Mouse (Mus musculus) layer of hippocampus, adult 8-10 months (tissue): Measurements from ENCODE around the gene Fnbp1. TPM values are rescaled to one million over a fixed set of nuclear protein-coding genes. Genes with fewer than 3 reads are reported as not detected.
A peak's percentile ranks its signal among the peaks of the same experiment; 100 is the strongest.

Experiments
- DNase-seq, 2 experiments: peaks; one replicate each; pipeline ENCODE4 v3.0.0; 2022; ENCODE audit warnings: low spot score in 2 of 2
- total RNA-seq, 4 experiments: library from RNA; stranded (reverse); gene quantifications; 2 replicates each; pipeline ENCODE4 v1.2.4; 2022

Gene Fnbp1
- total RNA-seq, 4 experiments from 2014 or later = 119 to 152 (median 139) TPM

DNA sequence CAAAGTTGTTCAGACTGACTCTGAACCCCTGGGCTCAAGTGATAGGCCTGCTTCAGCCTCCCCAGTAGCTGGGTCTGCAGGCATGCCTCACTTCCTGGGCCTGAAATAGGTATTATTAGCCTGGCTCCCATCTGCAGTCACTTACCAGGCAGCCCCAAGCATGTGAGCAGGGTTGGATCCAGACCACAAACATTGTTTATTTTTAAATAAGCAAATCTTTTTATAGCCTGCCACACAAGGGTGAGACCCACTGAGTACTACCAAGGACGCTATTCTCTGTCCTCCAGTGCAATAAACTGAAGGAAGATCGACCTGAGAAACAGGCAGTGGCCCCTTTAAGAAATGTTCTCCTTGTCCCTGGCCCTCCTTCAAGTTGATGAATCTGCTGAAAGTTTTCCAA lies 17.1 kb downstream of the Fnbp1 start:
- no peak for DNase-seq

DNA sequence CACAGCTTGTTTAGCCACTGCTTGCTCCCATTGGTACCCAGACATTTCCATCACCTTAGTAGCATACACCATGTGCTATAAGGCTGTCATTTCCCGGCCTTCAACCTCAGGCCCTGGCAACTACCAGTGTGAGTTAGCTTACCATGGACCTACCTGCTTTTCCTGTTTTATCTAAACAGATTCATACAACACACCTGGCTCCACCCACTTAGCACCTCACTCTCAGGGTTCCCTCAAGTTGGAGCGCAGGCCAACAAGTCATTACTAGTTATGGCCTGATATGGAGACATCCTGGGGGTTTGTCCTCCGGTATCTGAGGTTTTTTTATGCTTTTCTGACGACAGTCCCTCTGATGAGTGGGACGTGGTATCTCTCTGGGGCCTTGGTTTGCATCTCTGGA lies 18.3 kb downstream of the Fnbp1 start:
- DNase-seq = no peak

DNA sequence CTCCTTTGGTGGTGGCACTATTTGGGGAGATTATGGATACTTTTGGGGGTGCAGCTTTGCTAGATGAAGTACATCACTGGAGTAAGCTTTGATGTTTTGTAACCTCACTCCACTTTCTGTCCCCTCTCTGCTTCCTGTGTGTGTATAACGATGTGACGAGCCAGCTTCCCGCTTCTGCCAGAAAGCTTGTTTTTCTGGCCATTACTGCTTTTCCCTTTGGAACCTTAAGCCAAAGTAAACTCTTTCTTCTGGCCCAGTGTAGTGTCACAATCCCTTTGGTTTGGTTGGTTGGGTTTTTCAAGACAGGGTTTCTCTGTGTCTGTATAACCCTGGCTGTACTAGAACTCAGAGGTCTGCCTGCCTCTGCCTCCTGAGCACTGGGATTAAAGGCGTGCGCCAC lies 19.0 kb downstream of the Fnbp1 start:
- no peak for DNase-seq

DNA sequence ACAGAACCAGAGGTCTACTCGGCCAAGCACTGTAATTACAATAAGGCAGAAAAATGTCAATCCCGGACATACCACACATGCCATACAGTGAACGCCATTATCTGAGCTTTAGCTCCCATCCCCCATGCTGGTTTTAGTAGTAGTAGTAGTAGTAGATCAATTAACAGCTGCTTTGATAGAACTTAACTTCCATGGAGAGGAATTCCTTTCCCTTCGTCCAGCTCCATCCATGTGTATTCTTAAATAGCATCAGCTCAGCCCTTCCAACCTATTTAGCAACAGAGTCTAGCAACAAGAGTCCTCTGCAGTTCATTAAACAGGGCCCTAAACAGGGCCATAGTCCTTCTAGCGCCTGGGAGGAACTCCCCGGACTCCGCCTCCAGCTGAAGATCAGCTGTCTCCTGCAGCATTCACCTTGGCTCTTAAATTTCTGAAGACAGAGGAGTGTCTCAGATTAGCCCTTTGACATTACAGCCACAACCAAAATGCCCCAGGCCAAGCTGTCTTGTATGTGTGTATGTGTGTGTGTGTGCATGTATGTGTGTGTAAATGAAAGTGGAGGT lies 20.6 kb downstream of the Fnbp1 start:
- no peak for DNase-seq

DNA sequence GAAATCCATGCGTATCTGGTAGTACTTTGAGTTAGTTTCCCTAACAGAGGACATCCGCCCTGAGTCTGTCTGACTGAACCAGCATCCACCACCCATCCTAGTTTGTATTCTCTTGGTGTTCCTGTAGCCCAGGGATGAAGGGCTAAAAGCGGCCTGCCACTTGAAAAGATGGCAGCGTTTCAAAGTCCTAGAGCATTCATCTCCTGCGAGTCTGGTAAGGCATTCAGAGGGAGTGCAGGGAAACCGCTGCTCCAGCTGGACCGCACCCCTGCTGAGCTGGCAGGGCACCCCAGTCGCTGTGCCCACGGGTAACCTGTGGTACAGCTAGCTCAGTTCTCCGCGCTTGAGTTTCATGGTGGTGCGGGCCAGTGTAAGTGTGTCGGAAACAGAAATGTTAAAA lies 22.0 kb downstream of the Fnbp1 start:
- peak; percentile 64 to 83 for DNase-seq

DNA sequence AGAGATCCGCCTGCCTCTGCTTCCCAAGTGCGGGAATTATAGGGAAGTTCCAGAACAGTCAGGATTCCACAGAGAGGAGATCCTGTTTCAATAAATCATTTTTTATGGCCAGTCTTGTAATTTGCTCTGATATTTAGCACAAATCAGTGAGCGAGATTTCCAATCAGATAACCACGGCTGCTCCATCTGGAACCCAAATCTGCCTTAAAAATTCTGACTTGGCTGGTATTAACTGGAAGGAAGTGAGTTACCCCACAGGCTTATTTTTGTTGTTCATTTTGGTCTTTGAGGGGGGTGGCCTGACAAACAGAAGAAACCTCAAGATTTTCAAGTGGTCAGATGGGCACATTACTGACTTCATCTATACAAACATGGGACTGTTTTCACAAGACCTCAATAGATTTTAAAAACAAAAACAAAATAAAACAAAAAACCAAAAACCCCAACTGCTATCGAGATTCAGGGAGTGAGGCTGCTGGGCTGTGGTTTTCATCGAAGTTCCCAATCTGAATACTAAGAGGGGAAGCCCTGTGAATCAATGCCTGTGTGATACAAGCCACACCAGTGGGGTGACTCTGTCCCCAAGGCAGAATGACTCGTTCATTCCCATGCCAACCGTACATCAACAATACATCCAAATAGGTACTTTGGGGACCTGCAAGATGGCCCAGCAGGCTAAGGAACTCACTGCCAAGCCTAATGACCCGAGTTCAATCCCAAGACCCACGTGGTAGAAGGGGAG lies 23.0 kb downstream of the Fnbp1 start:
- peak in 1 of 2 experiments; percentile 42 for DNase-seq

DNA sequence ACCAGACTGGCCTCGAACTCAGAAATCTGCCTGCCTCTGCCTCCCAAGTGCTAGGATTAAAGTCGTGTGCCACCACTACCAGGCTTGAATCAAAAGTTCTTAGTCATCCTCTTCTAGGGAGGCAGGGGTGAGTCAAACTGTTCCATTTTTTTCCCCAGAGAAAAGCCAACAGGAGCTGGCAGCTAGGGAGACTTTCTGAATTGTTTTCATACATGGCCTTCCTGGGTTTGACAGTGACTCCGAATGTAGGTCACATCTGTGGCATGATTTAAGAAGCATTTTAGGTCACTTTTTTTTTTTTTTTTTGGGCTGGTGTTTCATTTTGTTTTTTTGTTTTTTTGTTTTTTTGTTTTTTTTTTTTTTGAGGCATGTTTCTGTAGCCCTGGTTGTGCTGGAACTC lies 23.6 kb downstream of the Fnbp1 start:
- DNase-seq = no peak

DNA sequence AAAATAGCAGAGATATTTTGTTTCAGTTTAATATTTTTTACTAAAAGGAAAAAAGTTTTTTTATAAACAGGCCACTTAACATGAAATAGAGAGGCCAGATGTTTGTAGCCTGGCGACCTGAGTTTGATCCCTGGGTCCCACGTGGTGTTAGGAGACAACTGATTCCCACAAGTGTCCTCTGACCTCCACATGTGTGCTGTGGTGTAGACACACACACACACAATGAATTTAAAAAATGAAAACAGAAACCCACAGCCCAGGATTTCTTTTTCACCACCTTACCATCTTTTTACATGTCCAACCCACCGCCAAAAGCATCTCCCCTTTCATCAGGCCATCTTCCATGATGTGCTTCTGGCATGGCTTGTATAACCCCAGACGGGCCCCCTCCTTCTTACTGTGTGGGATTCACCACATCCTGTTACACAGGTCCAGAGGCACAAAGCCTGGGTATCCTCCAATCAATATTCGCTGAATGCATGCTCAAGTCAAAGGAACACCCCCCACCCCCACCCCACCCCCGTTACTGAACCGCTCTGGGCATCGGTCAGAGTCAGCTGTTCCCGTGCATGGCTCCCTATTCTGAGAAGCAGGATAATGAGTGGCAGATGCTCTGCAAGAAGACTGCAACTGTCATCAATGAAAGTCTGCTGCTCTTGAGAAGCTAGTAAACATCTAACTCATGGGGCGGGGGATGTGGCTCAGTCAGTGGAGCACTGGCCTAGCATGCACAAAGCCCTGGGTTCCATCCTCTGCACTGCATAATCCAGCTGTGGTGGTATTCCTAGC lies 25.7 kb downstream of the Fnbp1 start:
- peak in 1 of 2 experiments; percentile 36 for DNase-seq

DNA sequence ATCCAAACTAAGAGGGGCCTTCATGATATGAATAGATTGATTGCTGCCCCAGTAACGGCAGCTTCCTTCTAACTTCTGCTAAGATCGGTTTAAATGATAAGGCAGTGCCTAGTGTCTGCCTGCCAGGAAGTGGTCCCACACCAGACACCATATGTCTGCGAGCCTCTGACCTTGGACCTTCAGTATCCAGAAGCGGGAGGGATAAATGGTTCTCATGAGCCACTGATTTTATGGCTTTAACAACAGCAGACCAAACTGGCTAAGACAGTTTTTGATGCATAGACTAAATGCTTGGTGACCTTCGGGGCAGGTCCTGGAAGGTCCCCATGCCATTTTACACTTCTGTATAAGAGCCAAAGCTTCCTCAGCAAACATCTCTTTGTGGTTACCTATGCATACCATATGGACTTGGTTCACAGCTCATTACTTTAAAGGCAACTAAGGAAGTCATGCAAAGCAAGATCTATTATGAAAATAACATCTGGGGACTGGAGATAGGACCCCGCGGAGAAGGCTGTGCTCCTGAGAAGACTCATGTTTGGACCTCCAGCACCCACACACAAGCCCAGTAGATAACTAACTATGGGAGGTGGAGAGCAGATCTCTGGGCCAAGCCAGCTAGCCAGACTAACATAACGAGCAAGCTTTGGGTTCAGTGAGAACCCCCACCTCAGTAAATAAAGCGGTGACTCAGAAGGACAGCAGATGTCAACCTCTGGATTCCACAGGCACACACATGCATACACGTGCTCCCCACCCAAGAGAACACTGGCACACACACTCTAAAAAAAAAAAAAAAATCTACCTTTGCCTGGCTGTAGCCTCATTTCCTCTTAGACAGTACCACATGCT lies 26.5 kb downstream of the Fnbp1 start:
- DNase-seq = no peak

DNA sequence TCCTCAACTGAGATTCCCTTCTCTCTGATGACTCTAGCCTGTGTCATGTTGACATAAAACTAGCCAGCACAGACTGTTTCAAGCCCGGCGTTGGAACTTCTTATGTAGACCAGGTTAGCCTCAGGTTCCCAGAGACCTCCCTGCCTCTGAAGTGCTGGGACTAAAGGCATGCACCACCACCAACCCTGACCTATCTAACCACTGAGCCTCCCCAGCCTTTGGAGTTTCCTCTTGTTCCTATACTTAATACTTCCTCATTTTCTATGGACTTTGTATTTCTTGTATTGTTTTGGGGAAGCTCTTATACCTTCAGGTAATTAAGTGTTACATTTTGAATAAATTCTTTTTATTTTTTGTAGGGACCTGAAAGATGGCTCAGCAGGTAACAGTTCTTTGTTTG lies 27.6 kb downstream of the Fnbp1 start:
- no peak for DNase-seq

DNA sequence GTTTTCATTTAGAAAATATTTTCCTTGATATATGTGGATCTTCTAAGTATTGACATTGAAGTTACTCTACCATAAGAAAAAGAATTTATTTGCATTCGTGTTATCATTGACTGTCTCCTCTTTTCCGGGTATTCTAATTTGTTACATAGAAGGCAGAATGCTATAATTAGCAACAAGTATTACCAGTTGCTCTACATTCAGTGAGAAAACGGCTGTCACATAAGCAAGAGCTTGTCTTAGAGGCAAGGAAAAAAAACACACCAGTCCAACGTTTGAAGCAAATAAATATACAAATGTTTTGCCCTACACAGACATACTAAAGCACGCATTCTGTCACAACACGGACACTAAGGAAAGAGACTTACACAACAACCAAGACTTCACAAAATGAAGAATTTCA lies 30.1 kb downstream of the Fnbp1 start:
- no peak for DNase-seq

DNA sequence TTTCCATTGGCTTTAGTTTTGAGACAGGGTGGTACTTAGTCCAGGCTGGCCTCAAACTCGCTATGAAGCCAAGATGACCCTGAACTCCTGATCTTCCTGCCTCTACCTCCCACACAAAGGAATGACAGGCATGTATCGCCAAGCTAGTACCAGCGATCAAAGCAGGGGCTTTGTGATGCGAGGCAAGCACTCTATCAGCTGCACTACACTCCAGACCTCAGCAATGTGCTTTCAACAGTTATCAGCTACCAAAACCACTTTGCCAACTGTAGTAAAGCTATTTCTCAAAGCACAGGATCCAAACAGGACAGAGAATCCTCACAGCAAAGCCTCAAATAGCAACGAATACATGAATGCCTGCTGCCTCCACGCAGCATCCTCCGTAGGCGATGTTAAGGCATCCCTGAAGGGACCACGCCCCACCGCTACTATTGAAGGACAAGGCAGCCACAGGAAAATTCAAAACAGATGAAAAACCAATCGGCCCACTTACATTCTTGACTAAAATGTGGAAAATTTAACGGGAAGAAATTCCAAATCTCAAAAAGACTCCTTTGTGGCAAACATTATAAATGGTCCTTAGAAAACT lies 31.8 kb downstream of the Fnbp1 start:
- no peak for DNase-seq

DNA sequence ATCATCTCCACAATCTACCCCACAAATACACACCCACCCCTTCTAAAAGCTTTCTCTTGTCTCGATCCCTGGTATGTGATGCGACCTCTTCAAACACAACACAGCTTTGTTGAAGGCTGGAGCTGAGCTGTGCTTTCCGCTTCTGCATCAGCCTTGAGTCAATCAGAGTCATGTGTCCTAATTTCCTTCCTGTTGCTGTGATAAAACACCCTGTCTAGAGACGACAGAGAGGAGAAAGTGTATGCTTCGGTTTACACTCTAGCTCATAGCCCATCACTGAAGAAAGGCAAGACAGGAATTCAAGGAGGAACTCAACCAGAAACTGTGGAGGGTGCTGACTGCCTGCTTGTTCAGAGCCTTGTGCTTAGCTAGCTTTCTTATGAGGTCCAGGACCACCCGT lies 33.6 kb downstream of the Fnbp1 start:
- no peak for DNase-seq

DNA sequence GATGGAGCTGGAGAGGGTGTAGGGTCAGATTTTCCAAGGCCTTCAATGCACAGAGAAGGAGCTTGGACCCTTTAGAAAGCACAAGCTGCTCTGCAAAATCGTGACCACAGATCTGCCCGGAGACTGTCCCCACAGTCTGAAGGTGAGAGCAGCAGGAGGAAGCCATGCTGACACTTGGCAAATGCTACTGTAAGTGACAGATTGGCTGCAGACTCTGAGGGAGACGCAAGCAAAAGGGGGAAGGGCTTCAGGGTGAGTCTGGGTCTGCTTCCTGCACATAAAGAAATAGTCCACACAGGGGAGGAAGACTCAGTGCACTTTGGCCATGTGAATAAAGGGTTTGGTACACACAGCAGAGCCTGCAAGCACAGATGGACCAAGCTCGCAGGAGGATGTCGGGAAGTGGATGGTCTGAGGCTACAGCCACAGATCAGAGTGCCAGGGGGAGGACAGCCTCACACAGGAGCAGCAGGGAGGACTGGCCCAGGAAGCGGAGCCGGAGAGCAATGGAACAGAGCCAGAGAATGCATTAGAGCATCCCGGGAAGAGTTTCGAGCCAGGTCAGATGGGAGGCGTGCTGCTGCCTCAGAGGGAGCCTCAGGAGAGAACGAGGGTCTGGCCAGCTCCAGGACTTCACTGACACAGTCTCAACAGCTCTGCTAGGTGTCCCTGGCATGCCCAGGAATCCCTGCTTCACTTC lies 35.0 kb downstream of the Fnbp1 start:
- no peak for DNase-seq

DNA sequence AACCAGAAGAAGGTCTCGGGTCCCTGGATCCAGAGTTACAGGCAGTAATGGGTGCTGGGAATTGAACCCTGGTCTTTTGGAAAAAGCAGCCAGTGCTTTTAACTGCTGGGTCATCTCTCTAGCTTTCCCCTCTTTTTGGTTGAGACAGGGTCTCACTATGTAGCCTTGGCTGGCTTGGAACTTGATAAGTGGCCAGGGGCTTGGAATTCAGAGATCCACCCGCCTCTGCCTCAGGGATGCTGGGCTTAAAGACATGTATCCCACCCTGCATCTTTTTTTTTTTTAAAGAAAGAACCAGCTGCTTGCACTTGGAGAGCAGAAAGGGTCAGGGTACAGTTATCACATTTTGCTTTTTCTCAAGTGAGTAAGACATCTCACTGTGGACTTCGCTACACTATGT lies 35.8 kb downstream of the Fnbp1 start:
- no peak for DNase-seq

DNA sequence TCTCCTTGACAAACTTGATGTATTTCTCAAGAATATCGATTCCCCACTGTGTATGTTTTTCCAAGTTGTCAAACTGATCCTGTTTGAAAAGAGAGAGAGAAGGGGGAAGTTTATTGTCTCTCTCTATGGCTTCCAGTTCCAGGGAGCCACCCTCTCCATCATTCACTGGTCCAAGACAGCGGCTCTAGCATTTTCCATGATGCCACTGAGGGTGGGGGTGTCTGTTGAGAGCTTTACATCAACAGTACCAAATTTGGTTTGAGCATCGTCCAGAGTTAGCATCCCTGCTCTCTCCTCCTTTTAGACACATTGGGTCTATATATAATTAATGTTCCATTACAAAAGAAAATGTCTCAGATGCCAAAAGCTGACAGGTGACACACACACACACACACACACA lies 36.5 kb downstream of the Fnbp1 start:
- DNase-seq = no peak

DNA sequence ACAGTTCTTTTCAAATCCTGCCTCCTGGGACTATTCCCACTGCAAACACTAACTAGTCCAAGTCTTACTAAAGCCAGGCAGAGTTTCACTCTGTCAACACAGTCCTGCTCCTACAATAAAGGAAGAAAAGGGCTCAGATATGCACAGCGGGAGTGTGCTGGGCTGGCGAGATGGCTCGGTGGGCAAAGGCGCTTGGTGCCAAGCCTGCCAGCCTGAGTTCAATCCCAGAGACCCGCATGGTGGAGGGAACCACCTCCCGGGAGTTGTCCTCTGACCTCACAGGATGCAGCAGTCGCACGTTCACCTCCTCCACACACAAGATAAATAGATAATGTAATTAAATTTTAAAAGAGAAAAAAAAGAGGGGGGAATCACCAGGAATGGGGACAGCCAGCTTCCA lies 38.5 kb downstream of the Fnbp1 start:
- no peak for DNase-seq

DNA sequence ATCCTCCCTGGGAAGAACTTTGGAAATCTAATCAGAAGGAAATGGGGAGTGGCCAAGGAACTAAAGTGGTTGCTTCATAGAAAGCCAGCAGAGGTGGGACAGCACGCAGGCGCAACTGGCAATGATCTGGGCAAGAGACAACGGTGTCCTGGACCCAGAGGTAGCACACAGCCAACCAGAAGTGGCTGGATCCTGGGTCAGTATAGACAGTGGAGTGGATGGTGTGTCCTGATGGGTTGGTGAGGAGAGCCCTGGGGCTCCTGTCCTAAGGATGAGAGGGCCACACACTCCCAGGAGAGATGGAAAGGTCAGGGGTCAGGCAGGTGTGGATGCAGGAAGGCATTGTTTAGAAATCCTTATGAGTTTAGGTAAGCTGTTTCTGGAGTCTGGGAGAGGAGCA lies 40.5 kb downstream of the Fnbp1 start:
- DNase-seq = no peak

DNA sequence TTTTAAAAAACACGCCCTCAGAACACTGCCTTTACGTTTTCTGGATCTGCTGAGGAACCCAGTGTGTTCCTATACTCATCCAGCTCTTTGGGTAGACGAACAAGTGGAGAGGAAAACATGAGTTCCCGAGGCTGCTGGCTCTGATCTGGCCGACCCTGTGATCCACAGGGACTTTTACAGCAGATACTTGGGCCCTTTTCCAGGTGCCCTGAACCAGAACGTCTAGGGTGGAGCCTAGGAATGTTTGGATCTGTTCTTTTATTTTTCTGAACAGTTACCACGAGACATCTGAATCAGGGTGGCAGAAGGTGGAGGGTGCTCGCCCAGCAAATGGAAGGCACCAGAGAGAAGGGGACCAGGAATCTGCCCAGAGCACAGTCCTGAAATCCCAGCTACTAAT lies 42.7 kb downstream of the Fnbp1 start:
- no peak for DNase-seq

DNA sequence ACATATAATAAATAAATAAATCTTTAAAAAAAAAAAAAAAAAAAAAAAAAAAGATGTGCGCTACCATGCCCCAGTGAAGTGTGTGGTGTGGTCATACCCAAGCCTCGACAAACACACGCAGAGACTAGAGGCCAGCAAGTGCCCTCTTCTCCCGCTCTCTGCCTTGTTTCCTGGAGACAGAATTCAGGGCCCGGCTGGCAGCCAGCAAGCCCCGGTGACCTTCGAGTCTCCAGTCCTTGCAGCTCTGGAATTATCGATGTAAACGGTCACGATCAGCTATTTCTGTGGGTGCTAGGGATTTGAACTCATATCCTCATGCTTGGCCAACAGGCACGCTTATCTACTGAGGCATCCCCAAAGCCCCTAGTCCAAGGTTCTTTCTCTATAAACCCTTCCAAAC lies 43.2 kb downstream of the Fnbp1 start:
- no peak for DNase-seq

DNA sequence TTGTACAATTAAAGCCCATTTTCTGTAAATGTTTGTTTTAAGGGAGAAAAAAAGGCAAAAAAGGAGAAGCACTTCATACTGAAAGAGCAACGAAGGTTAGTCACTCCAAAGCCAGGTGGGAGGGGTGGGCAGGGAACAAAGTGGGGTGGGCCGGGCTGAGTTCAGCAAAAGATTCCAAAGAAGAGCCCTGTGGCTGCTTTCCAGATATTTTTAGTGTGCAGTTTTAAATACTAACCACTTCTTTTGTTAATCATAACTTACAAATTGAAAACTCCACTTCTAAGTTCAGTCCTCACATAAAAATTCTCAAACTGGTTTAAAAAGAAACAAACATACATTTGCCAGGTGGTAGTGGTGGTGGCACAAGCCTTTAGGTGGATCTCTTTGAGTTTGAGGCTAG lies 44.5 kb downstream of the Fnbp1 start:
- no peak for DNase-seq
